Mouse (Mus musculus): ENCODE measurements around the gene Nlrp4c. TPM values are rescaled to one million over a fixed set of nuclear protein-coding genes. Genes with fewer than 3 reads are reported as not detected.

Nlrp4c gene
- polyA plus RNA-seq, 1 experiment, result not detected

DNA sequence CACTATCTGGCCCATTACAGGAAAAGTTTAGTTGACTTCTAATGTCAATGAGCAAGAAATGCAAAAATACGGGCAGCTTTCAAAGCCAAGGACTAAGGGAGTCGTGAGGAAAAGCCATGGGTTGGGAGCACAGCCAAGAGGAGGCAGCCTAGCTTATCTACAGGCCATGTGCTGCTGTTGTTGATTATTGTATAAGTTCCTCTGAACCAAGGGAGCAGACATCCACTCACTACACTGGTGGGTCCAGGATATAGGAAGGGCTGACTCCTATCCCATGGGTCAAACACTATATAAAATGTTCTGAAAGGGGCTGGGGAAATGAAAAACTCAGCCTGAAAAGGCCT is 102.0 kb downstream of the Nlrp4c start:
- no peak for DNase-seq (ENCODE audit: low read depth in 1 of 2, low spot score in 2 of 2)
- Histone ChIP-seq H3K4me1 (ENCODE audit: control insufficient read depth, insufficient read depth, insufficient read length) (peaks cover 23% of the 10 kb centered on the region; the same call in 1 of the 2 replicates), H3K4me3 (ENCODE audit: extremely low read depth, insufficient read depth, insufficient read length) (no peak overlapping the region), H3K27ac (ENCODE audit: insufficient read depth, low read length) (no peak overlapping the region), H3K27me3 (ENCODE audit: control insufficient read depth, insufficient read depth, low read length) (no peaks in the 10 kb centered on the region), H3K36me3 (ENCODE audit: control insufficient read depth, insufficient read depth, low read length) (0 out of 2 replicates have a peak, but pooled peaks cover 2% of the 10 kb centered on the region)
- TF ChIP-seq CTCF (IDR thresholded peaks at IDR 0.05; ENCODE audit: extremely low read depth, insufficient read depth, insufficient read length, insufficient replicate concordance) (no peak), POLR2A (IDR thresholded peaks at IDR 0.05; ENCODE audit: low read depth, low read length) (no peak)
- WGBS, result 75% methylated on average over 2 of the region's 2 CpGs

DNA sequence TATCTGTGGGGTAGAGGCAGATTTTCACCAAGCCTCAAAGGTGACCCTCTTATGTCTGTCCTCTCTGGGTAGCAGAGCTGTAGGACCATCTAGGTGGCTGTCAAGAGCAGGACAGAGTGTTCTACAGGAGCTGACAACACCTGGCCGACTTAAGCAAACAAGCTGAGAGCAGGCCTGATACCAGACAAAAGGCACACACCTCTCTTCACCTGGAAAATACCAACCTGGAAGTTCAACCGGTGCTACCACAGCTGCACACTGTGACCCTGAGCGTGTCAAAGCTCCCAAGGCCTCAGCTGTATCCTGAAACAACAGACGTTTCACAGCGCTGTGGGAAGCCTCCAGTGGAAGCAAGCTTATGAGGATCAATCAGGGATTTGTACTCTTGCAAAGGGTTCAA is 102.7 kb downstream of the Nlrp4c start:
- Histone ChIP-seq H3K27me3 (ENCODE audit: control insufficient read depth, insufficient read depth, low read length) (no peaks in the 10 kb centered on the region), H3K4me3 (ENCODE audit: extremely low read depth, insufficient read depth, insufficient read length) (no peak overlapping the region), H3K4me1 (ENCODE audit: control insufficient read depth, insufficient read depth, insufficient read length) (peaks cover 27% of the 10 kb centered on the region; the same call in 1 of the 2 replicates), H3K36me3 (ENCODE audit: control insufficient read depth, insufficient read depth, low read length) (no peaks in the 10 kb centered on the region), H3K27ac (ENCODE audit: insufficient read depth, low read length) (no peak overlapping the region)
- 78% methylated on average over 5 of the region's 5 CpGs for WGBS
- DNase-seq (ENCODE audit: low read depth in 1 of 2, low spot score in 2 of 2), result no peak
- no peak for TF ChIP-seq POLR2A (IDR thresholded peaks at IDR 0.05; ENCODE audit: low read depth, low read length)
- TF ChIP-seq CTCF (IDR thresholded peaks at IDR 0.05; ENCODE audit: extremely low read depth, insufficient read depth, insufficient read length, insufficient replicate concordance), result no peak

DNA sequence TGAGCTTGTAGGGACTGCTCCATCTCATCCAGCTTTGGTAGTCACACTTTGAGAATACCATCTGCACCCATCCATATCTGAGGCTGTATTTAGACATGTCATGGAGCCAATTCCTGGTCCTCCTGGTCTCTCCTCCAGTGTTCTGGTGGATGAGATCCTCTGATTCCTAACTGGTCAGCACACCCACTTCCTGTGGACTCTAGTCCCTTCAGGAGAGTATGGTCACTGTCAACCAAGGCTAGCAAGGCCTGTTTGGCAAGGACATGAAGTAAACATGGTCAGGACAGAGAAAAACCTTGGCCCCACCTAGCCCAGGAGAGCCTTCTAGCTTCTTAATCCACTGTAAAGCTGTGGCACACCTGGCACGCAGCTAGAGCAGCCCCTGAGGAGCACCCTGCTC is 106.3 kb downstream of the Nlrp4c start:
- H3K36me3 ChIP-seq (ENCODE audit: control insufficient read depth, insufficient read depth, low read length), result no peaks in the 10 kb centered on the region
- no peak overlapping the region for H3K27ac ChIP-seq (ENCODE audit: insufficient read depth, low read length)
- peaks cover 37% of the 10 kb centered on the region; the same call in 1 of the 2 replicates for H3K4me1 ChIP-seq (ENCODE audit: control insufficient read depth, insufficient read depth, insufficient read length)
- DNase-seq (ENCODE audit: low read depth in 1 of 2, low spot score in 2 of 2), result no peak
- WGBS, result 64% methylated on average over 1 of the region's 1 CpGs
- no peaks in the 10 kb centered on the region for H3K27me3 ChIP-seq (ENCODE audit: control insufficient read depth, insufficient read depth, low read length)
- H3K4me3 ChIP-seq (ENCODE audit: extremely low read depth, insufficient read depth, insufficient read length), result no peak overlapping the region
- TF ChIP-seq CTCF (IDR thresholded peaks at IDR 0.05; ENCODE audit: extremely low read depth, insufficient read depth, insufficient read length, insufficient replicate concordance) (no peak), POLR2A (IDR thresholded peaks at IDR 0.05; ENCODE audit: low read depth, low read length) (no peak)

DNA sequence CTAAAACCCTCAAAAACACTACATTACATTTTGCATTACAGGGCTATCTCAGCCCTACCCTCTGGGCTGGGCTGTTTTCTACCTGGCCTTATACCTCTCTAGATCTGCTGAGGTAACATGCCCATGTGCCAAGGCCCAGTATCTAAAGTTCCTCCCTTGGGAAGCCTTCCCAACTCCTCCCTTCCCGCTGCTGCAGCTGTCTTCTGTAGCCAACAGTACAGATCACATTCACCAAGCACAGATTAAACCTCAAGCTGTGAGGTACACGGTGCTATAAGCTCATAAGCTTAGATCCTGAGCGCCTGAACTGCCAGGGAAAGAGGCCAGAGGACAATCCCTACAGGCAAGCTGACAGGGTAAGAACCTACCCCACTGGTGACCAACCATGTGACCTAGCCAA is 107.1 kb downstream of the Nlrp4c start:
- Histone ChIP-seq H3K4me3 (ENCODE audit: extremely low read depth, insufficient read depth, insufficient read length) (no peak overlapping the region), H3K27ac (ENCODE audit: insufficient read depth, low read length) (0 out of 2 replicates have a peak overlapping the region, but pooled peaks have one; percentile 2), H3K4me1 (ENCODE audit: control insufficient read depth, insufficient read depth, insufficient read length) (peaks cover 38% of the 10 kb centered on the region; the same call in 1 of the 2 replicates), H3K27me3 (ENCODE audit: control insufficient read depth, insufficient read depth, low read length) (no peaks in the 10 kb centered on the region), H3K36me3 (ENCODE audit: control insufficient read depth, insufficient read depth, low read length) (no peaks in the 10 kb centered on the region)
- 84% methylated on average over 3 of the region's 3 CpGs for WGBS
- no peak for DNase-seq (ENCODE audit: low read depth in 1 of 2, low spot score in 2 of 2)
- TF ChIP-seq CTCF (IDR thresholded peaks at IDR 0.05; ENCODE audit: extremely low read depth, insufficient read depth, insufficient read length, insufficient replicate concordance) (no peak), POLR2A (IDR thresholded peaks at IDR 0.05; ENCODE audit: low read depth, low read length) (no peak)

- Histone ChIP-seq H3K36me3 (ENCODE audit: control insufficient read depth, insufficient read depth, low read length) (no peaks in the 10 kb centered on the region), H3K27me3 (ENCODE audit: control insufficient read depth, insufficient read depth, low read length) (no peaks in the 10 kb centered on the region), H3K27ac (ENCODE audit: insufficient read depth, low read length) (no peak overlapping the region), H3K4me1 (ENCODE audit: control insufficient read depth, insufficient read depth, insufficient read length) (peaks cover 36% of the 10 kb centered on the region; the same call in 1 of the 2 replicates), H3K4me3 (ENCODE audit: extremely low read depth, insufficient read depth, insufficient read length) (no peak overlapping the region)
- TF ChIP-seq CTCF (IDR thresholded peaks at IDR 0.05; ENCODE audit: extremely low read depth, insufficient read depth, insufficient read length, insufficient replicate concordance), result no peak
- no peak for TF ChIP-seq POLR2A (IDR thresholded peaks at IDR 0.05; ENCODE audit: low read depth, low read length)
- WGBS, result 91% methylated on average over 3 of the region's 3 CpGs
- DNase-seq (ENCODE audit: low read depth in 1 of 2, low spot score in 2 of 2), result no peak
These were observed 108.2 kb downstream of the Nlrp4c start for GRCm38 (mm10) chr7:6153131-6153530.

DNA sequence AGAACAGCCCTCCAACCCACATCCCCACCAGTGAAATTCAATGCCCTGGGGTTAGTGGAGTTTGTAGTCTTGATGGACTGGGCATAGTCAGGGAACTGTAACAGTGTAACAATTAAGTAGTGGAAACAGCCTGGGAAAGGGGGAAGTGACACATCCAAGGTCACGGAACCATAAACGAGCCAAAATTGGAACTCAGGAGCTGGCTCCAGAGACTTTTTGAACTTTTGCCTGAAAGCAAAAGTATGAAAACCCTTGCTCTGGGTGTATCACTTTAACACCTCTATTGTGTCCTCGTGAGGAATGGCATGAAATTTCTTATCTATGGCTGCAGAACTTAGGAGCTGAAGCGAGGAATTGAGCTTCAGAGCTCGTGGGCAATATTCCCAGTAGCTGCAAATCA is 109.2 kb downstream of the Nlrp4c start:
- Histone ChIP-seq H3K4me1 (ENCODE audit: control insufficient read depth, insufficient read depth, insufficient read length) (peaks cover 31% of the 10 kb centered on the region; the same call in 1 of the 2 replicates), H3K4me3 (ENCODE audit: extremely low read depth, insufficient read depth, insufficient read length) (no peak overlapping the region), H3K27me3 (ENCODE audit: control insufficient read depth, insufficient read depth, low read length) (no peaks in the 10 kb centered on the region), H3K27ac (ENCODE audit: insufficient read depth, low read length) (0 out of 2 replicates have a peak overlapping the region, but pooled peaks have one; percentile 88), H3K36me3 (ENCODE audit: control insufficient read depth, insufficient read depth, low read length) (no peaks in the 10 kb centered on the region)
- WGBS, result 66% methylated on average over 5 of the region's 5 CpGs
- TF ChIP-seq CTCF (IDR thresholded peaks at IDR 0.05; ENCODE audit: extremely low read depth, insufficient read depth, insufficient read length, insufficient replicate concordance) (no peak), POLR2A (IDR thresholded peaks at IDR 0.05; ENCODE audit: low read depth, low read length) (no peak)
- DNase-seq (ENCODE audit: low read depth in 1 of 2, low spot score in 2 of 2), result no peak

Other genes with a start within 250 kb of the Nlrp4c start
- not detected in 2 replicates for gene Vmn1r63, start 239.7 kb upstream of the Nlrp4c start, polyA plus RNA-seq (2012; rRNA removed)
- not detected in 2 replicates for gene Vmn1r64, start 160.6 kb upstream of the Nlrp4c start, polyA plus RNA-seq (2012; rRNA removed)
- gene Vmn1r65, start 34.2 kb upstream of the Nlrp4c start, polyA plus RNA-seq (2012; rRNA removed), result not detected in 2 replicates
- gene Zfp787, start 110.8 kb downstream of the Nlrp4c start, polyA plus RNA-seq (2012; rRNA removed), result 34.5 and 43.2 TPM in 2 replicates
- gene Zfp444, start 127.1 kb downstream of the Nlrp4c start, polyA plus RNA-seq (2012; rRNA removed), result 20.2 and 29.7 TPM in 2 replicates
- gene Galp, start 151.9 kb downstream of the Nlrp4c start, polyA plus RNA-seq (2012; rRNA removed), result not detected in 2 replicates
- gene Zscan5b, start 177.1 kb downstream of the Nlrp4c start, polyA plus RNA-seq (2012; rRNA removed), result not detected in 2 replicates
- not detected in 2 replicates for gene Epp13, start 207.5 kb downstream of the Nlrp4c start, polyA plus RNA-seq (2012; rRNA removed)
- gene Zfp667, start 241.4 kb downstream of the Nlrp4c start, polyA plus RNA-seq (2012; rRNA removed), result 0.35 and 0.44 TPM in 2 replicates

All from spleen, adult 2 months (tissue).